Mouse (Mus musculus): ENCODE measurements around the gene Zfp446.
A peak's percentile ranks its signal among the peaks of the same experiment; 100 is the strongest.

Gene Zfp446

GRCm38 (mm10) chr7:12986906-12987305 lies 9.3 kb downstream of the Zfp446 start:
- DNase-seq (ENCODE audit: low read depth, low spot score), result no peak

GRCm38 (mm10) chr7:12987409-12988189 lies 10.0 kb downstream of the Zfp446 start:
- no peak for DNase-seq (ENCODE audit: low read depth, low spot score)

GRCm38 (mm10) chr7:12992222-12992621 lies 14.6 kb downstream of the Zfp446 start:
- DNase-seq (ENCODE audit: low read depth, low spot score), result no peak

GRCm38 (mm10) chr7:12993148-12993547 lies 15.5 kb downstream of the Zfp446 start:
- no peak for DNase-seq (ENCODE audit: low read depth, low spot score)

- DNase-seq (ENCODE audit: low read depth, low spot score), result no peak
Measured at GRCm38 (mm10) chr7:12995862-12996261, 18.2 kb downstream of the Zfp446 start.

DNA sequence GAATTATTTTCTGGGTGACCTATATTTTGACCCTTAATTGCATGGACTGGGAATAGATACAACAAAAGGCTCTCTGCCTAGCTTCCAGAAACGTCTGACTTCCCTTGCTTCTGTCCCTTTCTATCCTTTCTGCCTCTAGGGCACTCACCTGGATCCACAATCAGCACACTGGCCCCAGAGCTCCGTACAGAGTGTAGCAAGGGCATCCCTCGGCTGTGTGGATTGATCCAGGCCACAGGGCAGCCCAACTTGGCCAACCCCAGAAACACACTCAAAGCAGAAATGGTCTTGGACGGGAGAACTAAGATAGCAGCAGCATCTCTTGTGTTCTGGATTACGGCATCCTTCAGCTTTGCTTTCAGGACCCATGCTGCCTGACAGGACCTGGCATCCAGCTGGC lies 19.6 kb downstream of the Zfp446 start:
- DNase-seq (ENCODE audit: low read depth, low spot score), result no peak

DNA sequence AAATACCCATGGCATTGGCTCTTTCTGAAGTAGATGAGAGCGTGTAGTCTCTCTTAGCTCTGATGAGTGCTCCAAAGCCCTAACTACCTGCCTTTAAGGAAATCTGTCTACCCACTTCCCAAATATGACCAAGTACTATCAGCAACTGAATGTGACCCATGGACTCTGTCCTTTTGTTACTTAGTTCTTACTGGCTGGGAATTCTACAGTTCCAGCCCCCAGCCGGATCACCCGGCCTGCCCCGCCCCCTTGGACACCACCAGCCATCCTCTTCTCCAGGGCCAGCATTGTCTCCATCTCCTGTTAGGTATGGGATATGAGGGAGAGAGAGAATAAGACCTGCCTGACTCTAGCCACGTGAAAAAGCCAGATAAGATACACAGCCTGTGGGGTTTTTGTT lies 20.4 kb downstream of the Zfp446 start, which contains the start of gene Slc27a5:
Slc27a5 (minus strand) TSS at position 140 of the 400 bp plus-strand sequence.
- DNase-seq (ENCODE audit: low read depth, low spot score), result no peak

- no peak for DNase-seq (ENCODE audit: low read depth, low spot score)
Measured at GRCm38 (mm10) chr7:12998851-12999250, 21.2 kb downstream of the Zfp446 start, which contains the start of gene Trim28. Gene Trim28, plus strand, starts transcription at chr7:12999114.

DNA sequence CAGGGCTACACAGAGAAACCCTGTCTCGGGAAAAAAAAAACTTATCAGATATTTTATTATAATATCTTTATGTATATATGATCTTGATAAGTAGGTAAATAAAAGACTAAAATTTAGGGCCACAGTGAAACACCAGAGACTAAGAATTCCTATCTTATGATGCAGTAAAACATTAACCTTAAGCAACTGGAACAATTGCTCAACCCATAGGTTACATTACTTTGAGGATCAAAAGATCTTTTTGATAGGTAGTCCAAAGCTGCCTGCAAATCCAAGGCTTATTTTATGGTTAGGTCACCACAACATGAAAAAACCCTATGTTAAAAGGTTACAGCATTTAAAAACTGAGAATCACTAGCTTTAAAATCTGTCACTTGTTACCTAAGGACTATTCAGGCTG lies 23.9 kb downstream of the Zfp446 start:
- DNase-seq (ENCODE audit: low read depth, low spot score), result no peak

- no peak for DNase-seq (ENCODE audit: low read depth, low spot score)
Measured at GRCm38 (mm10) chr7:13003380-13003779, 25.7 kb downstream of the Zfp446 start.

DNA sequence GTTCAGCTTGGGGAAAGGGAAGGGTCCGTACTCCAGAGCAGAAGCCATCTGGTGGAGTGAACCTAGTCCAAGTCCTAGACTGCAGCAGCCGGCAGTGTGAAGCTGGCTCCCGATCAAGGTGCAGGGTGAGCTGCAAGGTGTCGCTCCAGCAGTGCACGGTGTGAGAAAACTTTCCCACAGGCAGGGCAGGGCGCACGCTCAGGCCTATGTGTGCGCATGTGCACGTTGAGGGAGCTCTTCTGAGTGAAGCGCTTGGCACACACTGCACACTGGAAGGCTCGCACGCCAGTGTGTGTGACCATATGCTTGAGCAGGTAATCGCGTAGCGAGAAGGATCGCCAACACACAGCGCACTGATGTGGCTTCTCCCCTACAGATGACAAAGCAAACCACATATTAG lies 28.4 kb downstream of the Zfp446 start:
- DNase-seq (ENCODE audit: low read depth, low spot score), result no peak

- no peak for DNase-seq (ENCODE audit: low read depth, low spot score)
Measured at GRCm38 (mm10) chr7:13006531-13006930, 28.9 kb downstream of the Zfp446 start.

DNA sequence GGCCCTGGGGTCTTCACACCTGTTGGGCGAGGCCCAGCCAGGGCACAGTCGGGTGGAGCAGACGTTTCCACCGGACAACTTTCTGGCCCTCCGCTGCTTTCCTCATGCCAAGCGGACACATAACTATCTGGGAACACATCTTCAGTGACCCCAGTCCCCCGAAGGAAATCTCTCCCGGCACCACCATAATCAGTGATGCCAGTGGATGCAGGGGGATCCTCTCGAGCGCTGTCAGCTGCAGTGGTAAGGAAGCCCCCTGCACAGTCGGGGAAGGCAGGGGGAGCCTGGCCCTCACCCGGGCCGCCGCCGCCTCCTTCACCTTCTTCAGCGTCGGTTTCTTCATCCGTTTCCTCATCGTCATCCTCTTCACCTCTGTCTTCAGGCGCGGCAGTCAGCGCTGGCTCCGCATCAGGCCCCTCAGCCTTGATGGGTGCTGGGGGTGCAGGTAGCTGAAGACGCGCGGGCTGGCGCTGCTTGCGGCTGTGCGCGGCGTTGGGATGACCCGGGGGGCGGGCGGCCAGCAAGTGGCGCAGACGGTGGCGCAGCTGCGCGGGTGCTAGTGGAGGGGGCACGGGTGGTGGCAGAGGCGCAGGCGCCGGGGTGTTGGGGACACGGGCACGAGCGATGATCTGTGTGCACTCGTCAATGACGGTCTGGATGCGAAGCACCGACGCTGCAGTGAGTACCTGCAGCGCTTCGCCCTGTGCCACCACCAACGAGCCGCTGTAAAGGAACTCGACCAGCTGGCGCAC lies 29.9 kb downstream of the Zfp446 start:
- DNase-seq (ENCODE audit: low read depth, low spot score), result no peak

GRCm38 (mm10) chr7:13009143-13010004 lies 31.7 kb downstream of the Zfp446 start:
- DNase-seq (ENCODE audit: low read depth, low spot score), result peak; percentile 90

- no peak for DNase-seq (ENCODE audit: low read depth, low spot score)
Measured at GRCm38 (mm10) chr7:13010005-13010908, 32.6 kb downstream of the Zfp446 start, which contains the start of gene Zbtb45. Gene Zbtb45, minus strand, starts transcription at chr7:13010034.

GRCm38 (mm10) chr7:13013671-13014070 lies 36.0 kb downstream of the Zfp446 start:
- DNase-seq (ENCODE audit: low read depth, low spot score), result no peak

DNA sequence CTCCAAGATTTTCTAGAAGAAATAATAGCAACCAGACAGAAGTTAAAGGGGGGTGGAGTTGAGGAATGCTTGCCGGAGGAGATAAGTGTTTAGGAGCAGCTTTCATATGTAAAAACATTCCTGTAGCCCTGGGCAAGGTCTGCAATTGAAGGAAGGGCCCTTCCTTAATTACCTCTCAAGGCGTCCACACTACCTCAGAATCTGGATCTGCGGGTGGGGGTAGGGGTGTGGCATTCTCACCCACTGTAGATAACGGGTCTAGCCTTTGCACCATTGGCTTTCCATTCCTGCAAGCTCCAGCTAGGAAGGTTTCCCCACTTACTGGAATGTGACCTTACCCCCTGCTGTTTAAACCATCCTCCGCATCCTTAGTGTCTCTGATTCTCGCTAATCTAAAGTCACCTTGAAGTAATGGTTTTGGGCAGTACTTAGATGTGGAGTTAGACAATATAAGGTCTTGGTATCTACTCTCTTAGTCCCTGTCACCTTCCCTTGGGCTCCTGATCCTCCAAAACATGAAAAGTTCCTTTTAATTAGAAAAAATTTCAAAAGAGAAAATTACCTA lies 36.7 kb downstream of the Zfp446 start:
- no peak for DNase-seq (ENCODE audit: low read depth, low spot score)

- DNase-seq (ENCODE audit: low read depth, low spot score), result no peak
Measured at GRCm38 (mm10) chr7:13015217-13015616, 37.6 kb downstream of the Zfp446 start.

DNA sequence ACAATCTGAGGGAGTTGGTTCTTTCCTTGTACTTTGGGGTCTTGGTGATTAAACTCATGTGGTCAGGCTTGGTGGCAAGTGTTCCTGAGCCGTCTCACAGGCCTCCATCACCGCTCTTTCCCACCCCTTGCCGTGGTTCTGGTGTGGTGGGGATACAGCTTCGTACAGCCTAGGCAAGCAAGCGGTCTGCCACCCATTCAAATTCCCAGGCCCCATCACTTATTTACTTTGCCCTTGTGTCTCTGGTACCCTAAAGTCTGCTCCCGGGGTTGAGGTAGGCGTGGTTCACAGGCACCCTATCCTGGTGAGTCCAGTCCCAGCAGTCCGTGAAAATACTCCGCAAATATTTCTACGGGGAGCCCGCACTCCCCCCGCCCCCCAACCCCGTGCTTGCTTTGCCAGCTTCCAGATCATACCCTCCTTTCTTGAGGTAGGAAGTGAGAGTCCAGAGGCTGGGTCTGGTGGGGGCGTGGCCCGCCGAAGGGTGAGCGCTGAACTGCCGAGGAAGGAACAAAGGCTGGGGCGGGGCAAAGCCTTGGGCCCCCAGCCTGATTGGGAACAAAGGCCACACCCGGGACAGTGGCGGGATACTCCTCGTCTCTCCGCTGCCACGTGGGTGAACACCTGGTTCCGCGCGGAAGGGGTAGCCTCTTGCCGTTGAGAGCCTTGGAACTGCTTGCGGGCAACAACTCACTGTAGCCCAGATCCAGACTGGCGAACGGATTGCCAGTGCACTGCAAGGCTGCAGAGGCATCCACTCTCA lies 45.3 kb downstream of the Zfp446 start:
- DNase-seq (ENCODE audit: low read depth, low spot score), result peak; percentile 81

All from embryo, embryonic 11.5 days (tissue).